Mouse (Mus musculus): ENCODE measurements around the gene Defb26. TPM values are rescaled to one million over a fixed set of nuclear protein-coding genes. Genes with fewer than 3 reads are reported as not detected.

The Defb26 gene
- polyA plus RNA-seq, 1 experiment from 2014 or later, result not detected

DNA sequence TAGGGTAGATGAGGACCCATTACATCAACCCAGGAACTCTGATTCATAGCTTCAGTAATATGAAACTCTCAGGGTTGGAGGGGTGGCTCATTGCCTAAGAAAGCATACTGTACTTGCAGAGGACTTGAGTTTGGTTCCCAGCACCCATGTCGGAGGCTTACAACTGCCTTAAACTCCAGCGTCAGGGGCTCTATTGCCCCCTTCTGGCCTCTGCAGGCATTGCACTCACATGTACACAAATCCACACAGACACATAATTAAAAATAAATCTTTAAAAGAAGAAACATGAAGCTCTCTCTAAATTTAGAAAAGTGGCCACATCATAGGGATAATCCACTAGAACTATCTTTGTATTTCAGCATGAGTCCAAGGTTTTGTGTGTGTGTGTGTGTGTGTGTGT, 31.4 kb upstream of the Defb26 start:
- no peaks in the 10 kb centered on the region for H3K27me3 ChIP-seq (ENCODE audit: insufficient read depth, low read length)
- peak; percentile 34 for TF ChIP-seq CTCF (IDR thresholded peaks at IDR 0.05; ENCODE audit: low read depth)
- TF ChIP-seq EP300 (IDR thresholded peaks at IDR 0.05; ENCODE audit: low read depth), result no peak
- no peak overlapping the region for H3K4me2 ChIP-seq (ENCODE audit: low read depth, low read length)
- no peaks in the 10 kb centered on the region for H3K36me3 ChIP-seq (replicated peaks; ENCODE audit: insufficient read depth, low read length)
- H3K4me1 ChIP-seq (ENCODE audit: insufficient read depth), result no peaks in the 10 kb centered on the region
- H3K27ac ChIP-seq (ENCODE audit: low read depth), result no peak overlapping the region
- DNase-seq (no peak), ATAC-seq (no peak)
- H3K9me3 ChIP-seq (ENCODE audit: low read length), result no peaks in the 10 kb centered on the region
- H3K9ac ChIP-seq (replicated peaks), result no peak overlapping the region
- H3K4me3 ChIP-seq (ENCODE audit: low read depth, low read length), result no peak overlapping the region
- 58% methylated on average over 2 of the region's 2 CpGs for WGBS (ENCODE audit: insufficient replicate concordance)

GRCm38 (mm10) chr2:152541979-152542378, 30.5 kb upstream of the Defb26 start:
- H3K27me3 ChIP-seq (ENCODE audit: insufficient read depth, low read length), result no peaks in the 10 kb centered on the region
- ATAC-seq, result no peak
- WGBS (ENCODE audit: insufficient replicate concordance), result 44% methylated on average over 9 of the region's 9 CpGs

DNA sequence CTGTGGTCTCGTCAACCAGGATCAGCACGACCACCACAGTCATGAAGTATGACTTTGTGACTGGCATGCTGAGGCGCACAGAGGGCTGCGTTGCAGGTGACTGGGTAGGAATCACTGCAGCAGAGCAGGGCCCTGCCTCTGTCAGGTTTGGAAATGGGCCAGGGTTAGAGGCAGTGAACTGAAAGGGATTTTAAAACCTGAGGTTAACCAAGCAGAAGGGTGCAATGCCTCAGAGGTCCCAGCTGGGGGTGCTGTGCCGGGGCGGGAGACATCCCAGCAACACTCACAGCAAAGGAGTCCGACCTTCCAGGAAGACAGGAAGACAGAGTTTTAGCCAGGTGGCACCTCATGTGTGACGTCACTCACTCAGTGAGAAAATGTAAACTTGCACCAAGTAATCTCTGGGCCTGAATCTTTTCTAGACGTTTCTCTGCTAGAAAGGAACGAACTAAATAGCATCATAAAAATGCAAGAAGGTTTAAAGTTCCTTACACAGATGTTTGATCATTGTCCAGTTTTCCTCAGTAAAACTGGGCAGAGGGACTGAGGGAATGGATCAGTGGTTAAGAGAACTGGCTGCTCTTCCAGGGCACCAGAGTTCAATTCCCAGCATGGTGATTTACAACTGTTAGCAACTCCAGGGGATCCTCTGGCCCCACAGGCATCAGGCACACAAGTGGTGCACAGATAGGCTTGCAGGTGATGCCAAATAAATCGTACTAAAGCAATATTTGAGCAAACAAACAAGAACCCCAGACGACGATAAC, 28.6 kb upstream of the Defb26 start, which contains the start of gene Defb29:
Gene Defb29, minus strand, starts transcription at position 155 of the 767 bp plus-strand sequence.
- Histone ChIP-seq H3K27ac (ENCODE audit: low read depth) (no peak within 1 kb of the TSS), H3K36me3 (replicated peaks; ENCODE audit: insufficient read depth, low read length) (no peaks in the 10 kb centered on the region), H3K4me1 (ENCODE audit: insufficient read depth) (no peaks in the 10 kb centered on the region), H3K27me3 (ENCODE audit: insufficient read depth, low read length) (no peaks in the 10 kb centered on the region), H3K9me3 (ENCODE audit: low read length) (no peaks in the 10 kb centered on the region), H3K4me3 (ENCODE audit: low read depth, low read length) (no peak within 1 kb of the TSS), H3K4me2 (ENCODE audit: low read depth, low read length) (no peak within 1 kb of the TSS), H3K9ac (replicated peaks) (no peak within 1 kb of the TSS)
- TF ChIP-seq EP300 (IDR thresholded peaks at IDR 0.05; ENCODE audit: low read depth) (no peak), CTCF (IDR thresholded peaks at IDR 0.05; ENCODE audit: low read depth) (no peak)
- ATAC-seq, result no peak
- 52% methylated on average over 13 of the region's 13 CpGs for WGBS (ENCODE audit: insufficient replicate concordance)
- DNase-seq, result no peak

More at GRCm38 (mm10) chr2:152541979-152542378, 30.5 kb upstream of the Defb26 start:
- no peaks in the 10 kb centered on the region for H3K9me3 ChIP-seq (ENCODE audit: low read length)
- no peak overlapping the region for H3K9ac ChIP-seq (replicated peaks)
- DNase-seq, result no peak
- no peaks in the 10 kb centered on the region for H3K36me3 ChIP-seq (replicated peaks; ENCODE audit: insufficient read depth, low read length)
- H3K4me2 ChIP-seq (ENCODE audit: low read depth, low read length), result no peak overlapping the region
- no peaks in the 10 kb centered on the region for H3K4me1 ChIP-seq (ENCODE audit: insufficient read depth)
- H3K4me3 ChIP-seq (ENCODE audit: low read depth, low read length), result no peak overlapping the region
- TF ChIP-seq CTCF (IDR thresholded peaks at IDR 0.05; ENCODE audit: low read depth) (no peak), EP300 (IDR thresholded peaks at IDR 0.05; ENCODE audit: low read depth) (no peak)
- no peak overlapping the region for H3K27ac ChIP-seq (ENCODE audit: low read depth)

DNA sequence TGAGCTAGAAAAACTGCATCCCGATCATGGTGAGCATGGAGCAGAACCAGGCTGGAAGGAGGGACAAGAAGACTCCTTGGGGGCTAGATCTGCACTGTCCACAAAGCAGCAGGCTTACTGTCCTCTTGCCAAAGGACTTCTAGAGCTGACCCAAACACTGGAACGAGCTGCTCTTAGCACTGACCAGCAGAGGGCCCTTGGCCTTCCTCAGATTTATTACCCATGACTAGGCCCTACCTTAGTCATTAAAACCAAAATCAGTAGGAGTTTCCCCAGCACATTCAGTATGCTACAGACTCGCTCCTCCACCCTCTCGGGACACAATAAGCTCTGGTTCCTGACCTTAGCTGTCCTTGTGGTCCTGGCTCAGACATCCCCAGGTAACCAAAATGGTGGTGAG, 6.5 kb upstream of the Defb26 start, which contains the start of gene Defb28:
Gene Defb28, plus strand, starts transcription at position 275 of the 400 bp plus-strand sequence.
- WGBS (ENCODE audit: insufficient replicate concordance), result 65% methylated on average over 4 of the region's 4 CpGs
- Histone ChIP-seq H3K36me3 (replicated peaks; ENCODE audit: insufficient read depth, low read length) (no peaks in the 10 kb centered on the region), H3K27ac (ENCODE audit: low read depth) (no peak within 1 kb of the TSS), H3K4me3 (ENCODE audit: low read depth, low read length) (no peak within 1 kb of the TSS), H3K27me3 (ENCODE audit: insufficient read depth, low read length) (no peaks in the 10 kb centered on the region), H3K9me3 (ENCODE audit: low read length) (no peaks in the 10 kb centered on the region), H3K4me2 (ENCODE audit: low read depth, low read length) (no peak within 1 kb of the TSS), H3K9ac (replicated peaks) (no peak within 1 kb of the TSS), H3K4me1 (ENCODE audit: insufficient read depth) (no peaks in the 10 kb centered on the region)
- no peak for ATAC-seq
- DNase-seq, result no peak
- no peak for TF ChIP-seq EP300 (IDR thresholded peaks at IDR 0.05; ENCODE audit: low read depth)
- no peak for TF ChIP-seq CTCF (IDR thresholded peaks at IDR 0.05; ENCODE audit: low read depth)

GRCm38 (mm10) chr2:152516084-152516483, 4.6 kb upstream of the Defb26 start:
- TF ChIP-seq CTCF (IDR thresholded peaks at IDR 0.05; ENCODE audit: low read depth) (no peak), EP300 (IDR thresholded peaks at IDR 0.05; ENCODE audit: low read depth) (no peak)
- Histone ChIP-seq H3K4me2 (ENCODE audit: low read depth, low read length) (no peak overlapping the region), H3K9me3 (ENCODE audit: low read length) (no peaks in the 10 kb centered on the region), H3K4me1 (ENCODE audit: insufficient read depth) (no peaks in the 10 kb centered on the region), H3K27me3 (ENCODE audit: insufficient read depth, low read length) (no peaks in the 10 kb centered on the region), H3K4me3 (ENCODE audit: low read depth, low read length) (no peak overlapping the region), H3K9ac (replicated peaks) (no peak overlapping the region), H3K27ac (ENCODE audit: low read depth) (no peak overlapping the region), H3K36me3 (replicated peaks; ENCODE audit: insufficient read depth, low read length) (no peaks in the 10 kb centered on the region)
- 67% methylated on average over 4 of the region's 4 CpGs for WGBS (ENCODE audit: insufficient replicate concordance)
- ATAC-seq (no peak), DNase-seq (no peak)

DNA sequence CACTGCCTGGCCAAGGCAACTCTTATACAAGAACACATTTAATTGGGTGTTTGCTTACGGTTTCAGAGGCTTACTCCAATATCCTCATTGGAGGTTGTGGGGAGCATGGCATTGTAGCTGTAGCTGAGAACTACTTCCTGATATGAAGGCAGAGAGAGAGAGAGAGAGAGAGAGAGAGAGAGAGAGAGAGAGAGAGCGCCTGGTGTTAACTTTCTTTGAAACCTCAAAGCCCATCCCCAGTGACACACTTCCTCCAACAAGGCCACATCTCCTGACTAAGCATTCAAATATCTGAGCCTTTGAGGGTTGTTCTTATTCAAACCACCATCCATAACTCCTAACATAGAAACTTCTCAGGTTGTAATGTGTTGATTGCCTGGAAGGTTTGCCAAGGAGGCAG, 7.5 kb downstream of the Defb26 start:
- 49% methylated on average over 2 of the region's 2 CpGs for WGBS (ENCODE audit: insufficient replicate concordance)
- Histone ChIP-seq H3K4me1 (ENCODE audit: insufficient read depth) (no peaks in the 10 kb centered on the region), H3K4me2 (ENCODE audit: low read depth, low read length) (no peak overlapping the region), H3K36me3 (replicated peaks; ENCODE audit: insufficient read depth, low read length) (no peaks in the 10 kb centered on the region), H3K9ac (replicated peaks) (no peak overlapping the region), H3K9me3 (ENCODE audit: low read length) (no peaks in the 10 kb centered on the region), H3K27me3 (ENCODE audit: insufficient read depth, low read length) (no peaks in the 10 kb centered on the region), H3K27ac (ENCODE audit: low read depth) (no peak overlapping the region), H3K4me3 (ENCODE audit: low read depth, low read length) (no peak overlapping the region)
- no peak for ATAC-seq
- TF ChIP-seq CTCF (IDR thresholded peaks at IDR 0.05; ENCODE audit: low read depth) (no peak), EP300 (IDR thresholded peaks at IDR 0.05; ENCODE audit: low read depth) (no peak)
- DNase-seq, result no peak
